Mouse (Mus musculus) liver, adult 2 months (tissue): ENCODE measurements at regions not wholly inside any gene's neighbourhood (a gene's known extent, or its start where the extent isn't known, plus 50 kb on each side); places are given as distances from the start of the nearest gene placed in this dataset.

ENCODE experiments used
- CTCF ChIP-seq: fragments of 200-500 bp; IDR thresholded peaks from 2 replicates; pipeline ENCODE4 v1.5.1; 2011; ENCODE audit warnings: low read depth, low read length, control low read depth
- POLR2A ChIP-seq: fragments of 200-500 bp; IDR thresholded peaks from 2 replicates; pipeline ENCODE4 v1.6.1; 2011; ENCODE audit warnings: low read length, control low read depth; ENCODE audit not compliant: insufficient read depth; ENCODE audit errors: extremely low read depth

GRCm38 (mm10) chr5:119273615-119274014 lies 396.9 kb upstream of the Tbx3 start:
- no peak for TF ChIP-seq POLR2A
- TF ChIP-seq CTCF: no peak
